Mouse (Mus musculus): ENCODE measurements at regions not wholly inside any gene's neighbourhood (a gene's known extent, or its start where the extent isn't known, plus 50 kb on each side); places are given as distances from the start of the nearest gene placed in this dataset.

DNA sequence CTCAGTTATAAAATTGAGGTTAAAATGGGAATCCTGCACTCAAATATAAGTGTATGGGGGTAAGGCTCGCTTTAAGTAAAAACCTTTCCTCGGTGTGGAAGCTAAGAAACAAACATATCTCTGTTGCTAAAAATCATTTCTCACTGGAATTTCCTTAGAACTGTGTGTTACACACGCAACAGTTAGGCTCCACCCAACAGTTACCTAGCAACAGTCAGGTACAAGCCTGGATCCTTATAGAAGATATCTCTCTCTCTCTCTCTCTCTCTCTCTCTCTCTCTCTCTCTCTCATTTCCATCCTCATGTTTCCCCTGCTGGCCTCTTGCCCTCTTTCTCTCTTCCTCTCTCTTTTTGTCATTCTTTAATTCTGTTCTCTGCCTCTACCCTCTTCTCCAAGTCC, 211.1 kb upstream of the Cxadr start:
- no peaks in the 10 kb centered on the region for H3K36me3 ChIP-seq (ENCODE audit: control insufficient read depth, insufficient read depth, low read length)
- no peaks in the 10 kb centered on the region for H3K27me3 ChIP-seq (ENCODE audit: control insufficient read depth, insufficient read depth, low read length)
- no peak for ATAC-seq (ENCODE audit: insufficient read depth, low FRiP score, low TSS enrichment)
- WGBS: 91% methylated on average over 3 of the region's 3 CpGs
- H3K27ac ChIP-seq (ENCODE audit: low read depth, low read length): no peak overlapping the region
- H3K4me2 ChIP-seq (ENCODE audit: low read depth): no peak overlapping the region
- no peak overlapping the region for H3K4me3 ChIP-seq (ENCODE audit: low read depth, low read length)
- no peaks in the 10 kb centered on the region for H3K4me1 ChIP-seq (ENCODE audit: control insufficient read depth, insufficient read depth, low read length)
- no peak overlapping the region for H3K9ac ChIP-seq (ENCODE audit: low read length)
- no peak for DNase-seq (ENCODE audit: low spot score)
- no peaks in the 10 kb centered on the region for H3K9me3 ChIP-seq (ENCODE audit: control insufficient read depth, low read length)

DNA sequence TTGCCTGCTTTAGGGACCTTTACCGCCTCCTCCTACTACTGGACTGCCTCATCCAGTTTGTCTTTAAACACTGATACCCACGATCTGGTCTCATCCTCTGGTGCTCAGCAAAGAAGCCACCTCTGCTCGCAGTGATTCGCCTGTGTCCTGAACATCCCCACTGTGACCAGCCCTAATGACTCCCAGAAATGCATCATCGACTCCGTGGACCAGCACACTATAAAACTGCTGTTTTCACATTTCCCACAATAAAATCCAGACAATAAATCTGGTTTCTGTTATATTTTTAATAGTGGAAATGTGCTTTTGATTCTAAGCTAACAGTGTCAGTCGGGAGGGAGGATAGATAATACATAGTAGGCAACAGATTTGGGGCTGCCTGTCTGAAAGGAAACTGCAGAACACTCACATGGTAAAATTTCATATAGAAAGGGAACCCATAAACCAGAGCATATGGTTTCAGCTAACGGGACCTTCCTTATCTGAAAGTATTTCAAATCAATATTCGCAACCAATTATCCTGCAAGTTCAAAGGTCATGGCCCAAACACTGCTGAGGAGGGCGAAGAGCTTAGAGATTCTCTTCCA, 233.7 kb upstream of the Cxadr start:
- no peaks in the 10 kb centered on the region for H3K36me3 ChIP-seq (ENCODE audit: control insufficient read depth, insufficient read depth, low read length)
- H3K4me2 ChIP-seq (ENCODE audit: low read depth): no peak overlapping the region
- 79% methylated on average over 10 of the region's 10 CpGs for WGBS
- H3K9ac ChIP-seq (ENCODE audit: low read length): no peak overlapping the region
- ATAC-seq (ENCODE audit: insufficient read depth, low FRiP score, low TSS enrichment) (no peak), DNase-seq (ENCODE audit: low spot score) (no peak)
- no peak overlapping the region for H3K27ac ChIP-seq (ENCODE audit: low read depth, low read length)
- H3K4me1 ChIP-seq (ENCODE audit: control insufficient read depth, insufficient read depth, low read length): no peaks in the 10 kb centered on the region
- no peaks in the 10 kb centered on the region for H3K27me3 ChIP-seq (ENCODE audit: control insufficient read depth, insufficient read depth, low read length)
- H3K4me3 ChIP-seq (ENCODE audit: low read depth, low read length): no peak overlapping the region
- no peaks in the 10 kb centered on the region for H3K9me3 ChIP-seq (ENCODE audit: control insufficient read depth, low read length)

DNA sequence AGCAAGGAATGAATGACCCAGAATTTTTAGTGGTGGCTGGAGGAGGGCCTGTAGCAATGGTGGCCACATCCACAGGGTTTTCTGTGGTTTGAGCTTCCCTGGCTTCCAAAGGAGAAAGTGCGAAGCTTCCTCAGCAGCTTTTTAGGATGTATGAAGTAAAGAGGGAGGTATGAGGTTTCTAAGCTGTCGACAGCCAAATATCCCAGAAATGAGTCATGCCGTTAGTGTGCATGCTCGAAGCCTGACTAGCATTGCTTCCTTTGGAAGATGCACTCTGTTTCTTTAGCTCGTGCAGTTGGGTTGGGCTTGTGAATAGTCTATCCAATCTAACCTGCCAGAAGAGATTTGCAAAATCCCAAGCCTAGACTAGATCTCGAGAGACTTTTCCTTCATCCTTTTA, 240.8 kb upstream of the Cxadr start:
- no peak overlapping the region for H3K4me2 ChIP-seq (ENCODE audit: low read depth)
- DNase-seq (ENCODE audit: low spot score) (no peak), ATAC-seq (ENCODE audit: insufficient read depth, low FRiP score, low TSS enrichment) (no peak)
- no peaks in the 10 kb centered on the region for H3K4me1 ChIP-seq (ENCODE audit: control insufficient read depth, insufficient read depth, low read length)
- H3K9ac ChIP-seq (ENCODE audit: low read length): no peak overlapping the region
- whole genome bisulfite sequencing: 93% methylated on average over 6 of the region's 6 CpGs
- H3K36me3 ChIP-seq (ENCODE audit: control insufficient read depth, insufficient read depth, low read length): no peaks in the 10 kb centered on the region
- no peak overlapping the region for H3K27ac ChIP-seq (ENCODE audit: low read depth, low read length)
- H3K9me3 ChIP-seq (ENCODE audit: control insufficient read depth, low read length): no peaks in the 10 kb centered on the region
- no peak overlapping the region for H3K4me3 ChIP-seq (ENCODE audit: low read depth, low read length)
- H3K27me3 ChIP-seq (ENCODE audit: control insufficient read depth, insufficient read depth, low read length): no peaks in the 10 kb centered on the region

DNA sequence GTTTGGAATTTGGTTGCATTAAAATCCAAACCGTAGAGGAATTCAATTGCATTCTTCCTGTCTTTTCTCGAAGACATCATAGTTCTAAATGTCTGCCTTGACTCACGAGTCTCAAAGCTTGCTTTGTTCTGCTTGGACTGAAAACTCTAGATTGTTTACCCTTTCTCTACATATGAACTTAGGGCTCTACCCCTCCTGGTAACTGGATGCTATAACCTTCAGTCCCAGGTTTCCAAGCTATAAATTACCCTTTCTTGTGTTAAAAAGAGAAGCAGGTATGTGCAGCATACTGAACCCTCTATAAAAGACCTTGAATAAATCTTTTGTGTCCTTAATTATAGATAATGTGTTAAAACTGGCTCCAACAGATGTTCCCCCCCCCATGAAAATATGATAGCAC, 243.7 kb upstream of the Cxadr start:
- DNase-seq (ENCODE audit: low spot score): no peak
- no peaks in the 10 kb centered on the region for H3K27me3 ChIP-seq (ENCODE audit: control insufficient read depth, insufficient read depth, low read length)
- 62% methylated on average over 3 of the region's 3 CpGs for WGBS
- H3K4me1 ChIP-seq (ENCODE audit: control insufficient read depth, insufficient read depth, low read length): no peaks in the 10 kb centered on the region
- no peak overlapping the region for H3K4me2 ChIP-seq (ENCODE audit: low read depth)
- no peaks in the 10 kb centered on the region for H3K36me3 ChIP-seq (ENCODE audit: control insufficient read depth, insufficient read depth, low read length)
- H3K27ac ChIP-seq (ENCODE audit: low read depth, low read length): no peak overlapping the region
- no peak overlapping the region for H3K4me3 ChIP-seq (ENCODE audit: low read depth, low read length)
- ATAC-seq (ENCODE audit: insufficient read depth, low FRiP score, low TSS enrichment): no peak
- no peaks in the 10 kb centered on the region for H3K9me3 ChIP-seq (ENCODE audit: control insufficient read depth, low read length)
- H3K9ac ChIP-seq (ENCODE audit: low read length): no peak overlapping the region

DNA sequence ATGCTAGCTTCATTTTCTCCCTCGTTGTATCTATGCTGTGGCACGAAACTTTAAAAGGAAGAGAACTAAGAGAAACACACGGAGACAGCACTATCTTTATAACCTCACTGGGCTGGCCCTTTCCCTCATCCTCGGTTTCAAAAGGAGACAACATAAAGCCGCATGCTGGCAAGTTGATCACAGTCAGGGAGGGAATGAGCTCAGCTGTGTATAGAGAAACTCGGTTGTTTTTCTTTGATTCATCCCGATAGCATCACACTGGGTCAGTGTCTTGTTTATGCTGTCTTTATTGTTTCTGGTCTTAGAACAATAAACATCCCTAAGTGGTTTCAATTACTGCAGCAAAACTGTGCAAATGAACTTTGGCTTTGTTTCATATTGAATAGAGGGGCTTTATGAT, 249.2 kb upstream of the Cxadr start:
- H3K4me2 ChIP-seq (ENCODE audit: low read depth): no peak overlapping the region
- no peaks in the 10 kb centered on the region for H3K9me3 ChIP-seq (ENCODE audit: control insufficient read depth, low read length)
- ATAC-seq (ENCODE audit: insufficient read depth, low FRiP score, low TSS enrichment): no peak
- no peak overlapping the region for H3K9ac ChIP-seq (ENCODE audit: low read length)
- H3K36me3 ChIP-seq (ENCODE audit: control insufficient read depth, insufficient read depth, low read length): no peaks in the 10 kb centered on the region
- no peak overlapping the region for H3K4me3 ChIP-seq (ENCODE audit: low read depth, low read length)
- no peaks in the 10 kb centered on the region for H3K4me1 ChIP-seq (ENCODE audit: control insufficient read depth, insufficient read depth, low read length)
- DNase-seq (ENCODE audit: low spot score): no peak
- H3K27ac ChIP-seq (ENCODE audit: low read depth, low read length): no peak overlapping the region
- 46% methylated on average over 7 of the region's 7 CpGs for WGBS
- no peaks in the 10 kb centered on the region for H3K27me3 ChIP-seq (ENCODE audit: control insufficient read depth, insufficient read depth, low read length)

DNA sequence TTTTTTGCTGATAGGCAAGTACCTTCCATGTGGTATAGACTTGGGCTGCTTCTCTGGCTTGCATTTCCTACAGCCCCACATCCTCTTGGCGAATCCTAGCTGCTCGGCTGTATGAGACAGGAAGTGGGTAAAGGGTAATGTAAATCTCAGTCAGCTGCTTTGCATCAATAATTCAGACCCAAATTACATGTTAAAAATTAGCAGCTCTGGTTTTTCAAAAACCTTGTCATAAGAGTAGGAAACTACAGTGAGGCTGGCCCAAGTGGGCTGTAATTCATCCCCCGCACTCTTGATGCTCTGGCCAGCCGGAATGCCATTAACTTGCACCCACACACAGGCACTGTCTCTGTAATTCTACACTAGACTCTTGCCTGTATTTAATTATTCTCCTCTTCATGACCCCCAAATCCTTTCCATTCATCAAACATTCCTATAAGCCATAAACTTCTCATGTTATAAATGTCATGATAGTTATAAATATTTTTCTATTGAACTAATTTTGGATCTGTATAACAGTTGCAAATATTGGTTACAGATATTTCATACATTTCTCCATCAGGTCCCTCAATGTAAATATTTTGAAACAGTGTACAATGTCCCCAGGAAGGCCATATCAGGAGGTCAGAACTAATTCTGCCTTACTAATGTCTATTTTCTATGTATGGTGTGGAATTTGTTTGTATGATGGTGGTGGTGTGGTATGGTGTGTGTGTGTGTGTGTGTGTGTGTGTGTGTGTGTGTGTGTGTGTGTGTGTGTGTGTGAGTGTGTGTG, 261.0 kb upstream of the Cxadr start:
- WGBS: 71% methylated on average over 4 of the region's 4 CpGs
- H3K27ac ChIP-seq (ENCODE audit: low read depth, low read length): no peak overlapping the region
- no peaks in the 10 kb centered on the region for H3K4me1 ChIP-seq (ENCODE audit: control insufficient read depth, insufficient read depth, low read length)
- no peak overlapping the region for H3K4me2 ChIP-seq (ENCODE audit: low read depth)
- no peak for ATAC-seq (ENCODE audit: insufficient read depth, low FRiP score, low TSS enrichment)
- no peak for DNase-seq (ENCODE audit: low spot score)
- no peaks in the 10 kb centered on the region for H3K9me3 ChIP-seq (ENCODE audit: control insufficient read depth, low read length)
- H3K36me3 ChIP-seq (ENCODE audit: control insufficient read depth, insufficient read depth, low read length): no peaks in the 10 kb centered on the region
- no peak overlapping the region for H3K9ac ChIP-seq (ENCODE audit: low read length)
- H3K4me3 ChIP-seq (ENCODE audit: low read depth, low read length): no peak overlapping the region
- no peaks in the 10 kb centered on the region for H3K27me3 ChIP-seq (ENCODE audit: control insufficient read depth, insufficient read depth, low read length)

DNA sequence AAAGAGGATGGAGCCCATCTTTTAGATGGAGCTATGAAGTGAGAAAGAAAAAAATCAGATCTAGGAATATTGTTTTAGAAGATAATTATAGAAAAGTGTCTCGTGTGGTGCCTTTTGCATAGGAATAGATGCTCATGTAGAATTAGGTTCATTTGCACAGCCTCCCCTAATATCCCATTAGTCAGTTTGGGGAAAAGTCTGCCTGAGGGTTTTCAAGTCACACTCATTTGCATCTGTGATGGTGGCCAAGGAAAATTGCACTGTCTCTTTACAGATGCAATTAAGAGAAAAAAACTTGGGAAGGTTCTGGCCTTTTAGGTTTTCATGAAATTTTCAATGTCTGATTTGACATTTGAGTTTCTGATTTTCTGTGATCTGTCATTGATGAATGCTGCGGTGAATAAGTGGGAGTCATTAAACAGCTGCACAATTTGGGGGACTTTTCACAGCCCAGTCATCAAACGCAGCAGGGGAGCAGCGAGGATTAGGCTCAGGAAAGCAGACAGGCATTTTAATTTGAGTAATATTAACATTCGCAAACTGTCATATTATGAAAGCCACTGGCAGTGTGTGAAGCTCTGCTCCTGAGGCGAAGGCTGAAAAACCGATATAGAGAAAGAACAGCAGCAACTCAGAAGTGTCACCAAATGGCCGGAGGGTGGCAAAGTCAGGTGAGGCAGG, 281.5 kb upstream of the Cxadr start:
- no peak overlapping the region for H3K4me3 ChIP-seq (ENCODE audit: low read depth, low read length)
- ATAC-seq (ENCODE audit: insufficient read depth, low FRiP score, low TSS enrichment) (no peak), DNase-seq (ENCODE audit: low spot score) (no peak)
- H3K9me3 ChIP-seq (ENCODE audit: control insufficient read depth, low read length): no peaks in the 10 kb centered on the region
- 73% methylated on average over 8 of the region's 8 CpGs for WGBS
- no peak overlapping the region for H3K9ac ChIP-seq (ENCODE audit: low read length)
- no peak overlapping the region for H3K4me2 ChIP-seq (ENCODE audit: low read depth)
- no peaks in the 10 kb centered on the region for H3K4me1 ChIP-seq (ENCODE audit: control insufficient read depth, insufficient read depth, low read length)
- H3K27ac ChIP-seq (ENCODE audit: low read depth, low read length): no peak overlapping the region
- H3K27me3 ChIP-seq (ENCODE audit: control insufficient read depth, insufficient read depth, low read length): no peaks in the 10 kb centered on the region
- no peaks in the 10 kb centered on the region for H3K36me3 ChIP-seq (ENCODE audit: control insufficient read depth, insufficient read depth, low read length)

DNA sequence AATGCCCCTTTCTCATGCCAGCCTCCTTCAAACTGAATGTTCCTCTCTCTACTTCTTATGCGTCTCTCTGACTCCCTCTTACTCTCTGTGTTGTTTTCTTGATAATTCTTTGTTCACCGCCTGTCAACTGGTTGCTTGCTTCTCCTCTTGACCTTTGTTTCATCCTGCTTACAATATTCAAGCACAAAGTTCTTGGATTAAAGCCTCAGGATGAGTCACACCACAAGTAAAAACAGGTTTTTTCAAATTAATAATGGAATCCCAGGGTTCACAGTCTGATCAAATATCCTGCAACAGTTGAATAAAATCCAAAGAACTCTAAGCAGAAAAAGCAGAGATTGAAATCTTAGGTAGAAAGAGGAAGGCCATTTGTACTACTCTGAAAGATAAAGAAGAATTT, 285.9 kb upstream of the Cxadr start:
- Histone ChIP-seq H3K36me3 (ENCODE audit: control insufficient read depth, insufficient read depth, low read length) (no peaks in the 10 kb centered on the region), H3K27me3 (ENCODE audit: control insufficient read depth, insufficient read depth, low read length) (no peaks in the 10 kb centered on the region), H3K4me3 (ENCODE audit: low read depth, low read length) (no peak overlapping the region), H3K4me2 (ENCODE audit: low read depth) (no peak overlapping the region), H3K9me3 (ENCODE audit: control insufficient read depth, low read length) (no peaks in the 10 kb centered on the region), H3K9ac (ENCODE audit: low read length) (no peak overlapping the region), H3K27ac (ENCODE audit: low read depth, low read length) (no peak overlapping the region), H3K4me1 (ENCODE audit: control insufficient read depth, insufficient read depth, low read length) (no peaks in the 10 kb centered on the region)
- ATAC-seq (ENCODE audit: insufficient read depth, low FRiP score, low TSS enrichment) (no peak), DNase-seq (ENCODE audit: low spot score) (no peak)
- 82% methylated on average over 2 of the region's 2 CpGs for WGBS
